Mouse (Mus musculus): Measurements from ENCODE around the gene Ank2. TPM values are rescaled to one million over a fixed set of nuclear protein-coding genes. Genes with fewer than 3 reads are reported as not detected.

The Ank2 gene
- polyA plus RNA-seq, 1 experiment from 2014 or later = 37.3 TPM

- Histone ChIP-seq H3K27me3 (peaks cover 25% of the 10 kb centered on the region), H3K27ac (no peak overlapping the region), H3K36me3 (no peaks in the 10 kb centered on the region), H3K9ac (peak overlapping the region; percentile 46), H3K4me1 (replicated peaks) (peaks cover 14% of the 10 kb centered on the region), H3K9me3 (replicated peaks) (no peaks in the 10 kb centered on the region), H3K4me3 (peak overlapping the region; percentile 64), H3K4me2 (peak overlapping the region; percentile 100)
- ATAC-seq (replicated peaks; ENCODE audit: insufficient number of reproducible peaks, insufficient read depth, low FRiP score, low read depth) = peak; percentile 71
- WGBS = under 1% methylated on average over 41 of the region's 41 CpGs
Observed at GRCm38 (mm10) chr3:127161998-127162712, 337.0 kb downstream of the Ank2 start.

GRCm38 (mm10) chr3:127161085-127161837 is 337.9 kb downstream of the Ank2 start:
- Histone ChIP-seq H3K4me3 (peak overlapping the region; percentile 64), H3K27me3 (peaks cover 25% of the 10 kb centered on the region), H3K36me3 (no peaks in the 10 kb centered on the region), H3K27ac (no peak overlapping the region), H3K4me2 (peak overlapping the region; percentile 100), H3K9me3 (replicated peaks) (no peaks in the 10 kb centered on the region), H3K4me1 (replicated peaks) (peaks cover 14% of the 10 kb centered on the region), H3K9ac (peak overlapping the region; percentile 46)
- ATAC-seq (replicated peaks; ENCODE audit: insufficient number of reproducible peaks, insufficient read depth, low FRiP score, low read depth) = no peak
- WGBS = 6% methylated on average over 23 of the region's 23 CpGs

GRCm38 (mm10) chr3:127157706-127158105 is 341.4 kb downstream of the Ank2 start:
- 80% methylated on average over 3 of the region's 3 CpGs for WGBS
- Histone ChIP-seq H3K36me3 (no peaks in the 10 kb centered on the region), H3K4me3 (no peak overlapping the region), H3K4me2 (no peak overlapping the region), H3K4me1 (replicated peaks) (peaks cover 14% of the 10 kb centered on the region), H3K27me3 (peaks cover 13% of the 10 kb centered on the region; the same call in 1 of the 2 replicates), H3K27ac (no peak overlapping the region), H3K9me3 (replicated peaks) (peaks cover 5% of the 10 kb centered on the region; the same call in 1 of the 2 replicates), H3K9ac (no peak overlapping the region)
- no peak for ATAC-seq (replicated peaks; ENCODE audit: insufficient number of reproducible peaks, insufficient read depth, low FRiP score, low read depth)

- H3K36me3 ChIP-seq = no peaks in the 10 kb centered on the region
- H3K9me3 ChIP-seq (replicated peaks) = peaks cover 5% of the 10 kb centered on the region; the same call in 1 of the 2 replicates
- no peak for ATAC-seq (replicated peaks; ENCODE audit: insufficient number of reproducible peaks, insufficient read depth, low FRiP score, low read depth)
- no peak overlapping the region for H3K4me2 ChIP-seq
- H3K27ac ChIP-seq = no peak overlapping the region
- peaks cover under 1% of the 10 kb centered on the region; the same call in 1 of the 2 replicates for H3K4me1 ChIP-seq (replicated peaks)
- no peak overlapping the region for H3K9ac ChIP-seq
- 0 out of 2 replicates have a peak, but pooled peaks cover under 1% of the 10 kb centered on the region for H3K27me3 ChIP-seq
- H3K4me3 ChIP-seq = no peak overlapping the region
- 63% methylated on average over 9 of the region's 9 CpGs for WGBS
Observed at GRCm38 (mm10) chr3:127156080-127156479, 343.1 kb downstream of the Ank2 start.

- H3K4me1 ChIP-seq (replicated peaks) = no peaks in the 10 kb centered on the region
- H3K4me3 ChIP-seq = no peak overlapping the region
- H3K27me3 ChIP-seq = no peaks in the 10 kb centered on the region
- H3K36me3 ChIP-seq = no peaks in the 10 kb centered on the region
- no peak for ATAC-seq (replicated peaks; ENCODE audit: insufficient number of reproducible peaks, insufficient read depth, low FRiP score, low read depth)
- peaks cover 5% of the 10 kb centered on the region; the same call in 1 of the 2 replicates for H3K9me3 ChIP-seq (replicated peaks)
- H3K9ac ChIP-seq = no peak overlapping the region
- WGBS = 80% methylated on average over 3 of the region's 3 CpGs
- H3K4me2 ChIP-seq = no peak overlapping the region
- H3K27ac ChIP-seq = no peak overlapping the region
Observed at GRCm38 (mm10) chr3:127153861-127154260, 345.3 kb downstream of the Ank2 start.

GRCm38 (mm10) chr3:127153443-127153842 is 345.7 kb downstream of the Ank2 start:
- H3K4me2 ChIP-seq = no peak overlapping the region
- no peak overlapping the region for H3K27ac ChIP-seq
- ATAC-seq (replicated peaks; ENCODE audit: insufficient number of reproducible peaks, insufficient read depth, low FRiP score, low read depth) = no peak
- no peaks in the 10 kb centered on the region for H3K27me3 ChIP-seq
- H3K4me1 ChIP-seq (replicated peaks) = no peaks in the 10 kb centered on the region
- H3K36me3 ChIP-seq = no peaks in the 10 kb centered on the region
- 92% methylated on average over 3 of the region's 3 CpGs for WGBS
- H3K9me3 ChIP-seq (replicated peaks) = peaks cover 5% of the 10 kb centered on the region; the same call in 1 of the 2 replicates
- H3K4me3 ChIP-seq = no peak overlapping the region
- no peak overlapping the region for H3K9ac ChIP-seq

GRCm38 (mm10) chr3:127148648-127149047 is 350.5 kb downstream of the Ank2 start:
- no peak for ATAC-seq (replicated peaks; ENCODE audit: insufficient number of reproducible peaks, insufficient read depth, low FRiP score, low read depth)
- Histone ChIP-seq H3K27me3 (no peaks in the 10 kb centered on the region), H3K27ac (no peak overlapping the region), H3K4me1 (replicated peaks) (no peaks in the 10 kb centered on the region), H3K9me3 (replicated peaks) (no peaks in the 10 kb centered on the region), H3K4me2 (no peak overlapping the region), H3K4me3 (no peak overlapping the region), H3K9ac (no peak overlapping the region), H3K36me3 (no peaks in the 10 kb centered on the region)
- WGBS = 88% methylated on average over 3 of the region's 3 CpGs

DNA sequence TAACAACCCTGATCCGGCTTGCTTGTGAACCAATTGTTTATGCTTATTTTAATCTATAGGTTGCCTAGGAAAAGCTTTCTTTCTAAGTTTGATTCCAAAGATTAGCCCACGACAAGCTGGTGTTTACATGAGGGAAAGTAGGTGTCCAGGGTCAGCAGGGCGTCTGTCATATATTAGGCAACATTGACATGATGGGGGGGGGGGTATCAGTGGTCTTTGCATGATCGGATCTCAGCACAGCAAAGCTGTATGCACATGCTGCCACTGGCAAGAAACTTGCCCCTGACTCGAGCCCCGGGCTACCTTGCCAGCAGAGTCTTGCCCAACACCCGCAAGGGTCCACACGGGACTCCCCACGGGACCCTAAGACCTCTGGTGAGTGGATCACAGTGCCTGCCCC is 358.6 kb downstream of the Ank2 start:
- no peak overlapping the region for H3K9ac ChIP-seq
- no peaks in the 10 kb centered on the region for H3K4me1 ChIP-seq (replicated peaks)
- H3K36me3 ChIP-seq = no peaks in the 10 kb centered on the region
- no peak overlapping the region for H3K4me2 ChIP-seq
- H3K4me3 ChIP-seq = no peak overlapping the region
- no peaks in the 10 kb centered on the region for H3K9me3 ChIP-seq (replicated peaks)
- 88% methylated on average over 9 of the region's 9 CpGs for WGBS
- H3K27ac ChIP-seq = no peak overlapping the region
- ATAC-seq (replicated peaks; ENCODE audit: insufficient number of reproducible peaks, insufficient read depth, low FRiP score, low read depth) = no peak
- no peaks in the 10 kb centered on the region for H3K27me3 ChIP-seq

GRCm38 (mm10) chr3:127139638-127140037 is 359.5 kb downstream of the Ank2 start:
- Histone ChIP-seq H3K4me1 (replicated peaks) (no peaks in the 10 kb centered on the region), H3K27ac (no peak overlapping the region), H3K4me3 (no peak overlapping the region), H3K9me3 (replicated peaks) (no peaks in the 10 kb centered on the region), H3K36me3 (no peaks in the 10 kb centered on the region), H3K4me2 (no peak overlapping the region), H3K27me3 (no peaks in the 10 kb centered on the region), H3K9ac (no peak overlapping the region)
- ATAC-seq (replicated peaks; ENCODE audit: insufficient number of reproducible peaks, insufficient read depth, low FRiP score, low read depth) = no peak
- WGBS = 65% methylated on average over 2 of the region's 2 CpGs

DNA sequence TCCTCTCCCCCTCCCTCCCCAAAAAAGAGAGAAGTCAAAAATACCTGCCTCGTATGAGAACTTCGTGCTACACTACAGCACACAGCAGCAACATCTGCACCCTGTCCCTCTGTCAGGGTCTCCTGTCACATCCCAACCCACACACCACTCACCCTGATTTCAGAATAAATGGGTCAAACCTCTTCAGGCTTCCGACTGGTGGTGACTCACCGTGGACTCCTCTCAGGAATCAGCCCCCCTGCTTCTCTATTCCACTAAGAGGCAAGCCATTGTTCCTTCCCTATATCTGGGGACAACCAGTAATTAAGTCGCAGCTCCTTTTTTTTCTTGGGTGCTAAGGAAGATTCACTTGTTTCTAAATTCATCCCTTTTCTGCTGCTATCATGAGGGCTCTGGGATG is 361.6 kb downstream of the Ank2 start:
- Histone ChIP-seq H3K9me3 (replicated peaks) (no peaks in the 10 kb centered on the region), H3K4me3 (no peak overlapping the region), H3K9ac (no peak overlapping the region), H3K27ac (no peak overlapping the region), H3K4me1 (replicated peaks) (no peaks in the 10 kb centered on the region), H3K27me3 (no peaks in the 10 kb centered on the region), H3K36me3 (no peaks in the 10 kb centered on the region), H3K4me2 (no peak overlapping the region)
- no peak for ATAC-seq (replicated peaks; ENCODE audit: insufficient number of reproducible peaks, insufficient read depth, low FRiP score, low read depth)
- 59% methylated on average over 5 of the region's 5 CpGs for WGBS

DNA sequence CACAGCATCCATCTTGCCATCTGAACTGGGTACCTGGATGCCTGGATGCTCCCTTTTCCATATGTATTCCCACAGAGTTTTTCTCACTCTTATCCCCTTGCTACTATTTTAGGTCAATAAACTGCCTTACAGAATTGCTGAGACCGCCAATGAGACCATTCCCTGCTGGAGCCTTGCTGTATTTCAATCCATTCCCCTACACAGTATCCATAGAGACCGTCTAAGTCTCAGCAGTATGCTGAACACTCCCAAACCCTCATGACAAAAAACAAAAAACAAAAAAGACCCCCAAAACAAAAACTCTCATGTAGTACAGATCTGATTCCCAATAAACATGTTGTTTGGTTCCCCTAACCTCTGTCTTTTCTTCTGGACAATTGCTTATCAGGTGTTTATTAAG is 365.1 kb downstream of the Ank2 start:
- 76% methylated on average over 2 of the region's 2 CpGs for WGBS
- Histone ChIP-seq H3K4me2 (no peak overlapping the region), H3K27ac (no peak overlapping the region), H3K4me1 (replicated peaks) (no peaks in the 10 kb centered on the region), H3K4me3 (no peak overlapping the region), H3K36me3 (no peaks in the 10 kb centered on the region), H3K9ac (no peak overlapping the region), H3K27me3 (no peaks in the 10 kb centered on the region), H3K9me3 (replicated peaks) (no peaks in the 10 kb centered on the region)
- ATAC-seq (replicated peaks; ENCODE audit: insufficient number of reproducible peaks, insufficient read depth, low FRiP score, low read depth) = no peak

Measured in heart, embryonic 15.5 days (tissue).